Mouse (Mus musculus) forebrain, embryonic 12.5 days (tissue): ENCODE measurements at regions not wholly inside any gene's neighbourhood (a gene's known extent, or its start where the extent isn't known, plus 50 kb on each side); places are given as distances from the start of the nearest gene placed in this dataset.
A peak's percentile ranks its signal among the peaks of the same experiment; 100 is the strongest.

Experiments
- ATAC-seq: fragments of 200-750 bp; cut with Nextera tagmentation; 2 replicates; pipeline ENCODE4 v1.8.0; 2017; ENCODE audit warnings: moderate TSS enrichment; ENCODE audit not compliant: low FRiP score
- H3K27ac ChIP-seq: fragments of 300-500 bp; sonication (generic); 2 replicates; pipeline ENCODE4 v1.5.1; 2016; ENCODE audit warnings: mild to moderate bottlenecking
- H3K27me3 ChIP-seq: fragments of 300-500 bp; sonication (generic); 2 replicates; pipeline ENCODE4 v1.6.1; 2016; ENCODE audit warnings: mild to moderate bottlenecking
- H3K36me3 ChIP-seq: fragments of 300-500 bp; sonication (generic); replicated peaks from 2 replicates; pipeline ENCODE4 v1.6.1; 2016; ENCODE audit warnings: mild to moderate bottlenecking
- H3K4me1 ChIP-seq: fragments of 300-500 bp; sonication (generic); 2 replicates; pipeline ENCODE4 v1.6.1; 2016
- H3K4me2 ChIP-seq: fragments of 300-500 bp; sonication (generic); 2 replicates; pipeline ENCODE4 v1.6.1; 2016; ENCODE audit warnings: mild to moderate bottlenecking, moderate library complexity
- H3K4me3 ChIP-seq: fragments of 300-500 bp; sonication (generic); replicated peaks from 2 replicates; pipeline ENCODE4 v1.5.1; 2016; ENCODE audit warnings: mild to moderate bottlenecking
- H3K9ac ChIP-seq: fragments of 300-500 bp; sonication (generic); 2 replicates; pipeline ENCODE4 v1.6.1; 2016; ENCODE audit warnings: mild to moderate bottlenecking
- H3K9me3 ChIP-seq: fragments of 300-500 bp; sonication (generic); 2 replicates; pipeline ENCODE4 v1.6.1; 2016
- WGBS: fragments of 180-500 bp; shearing (Covaris S2); methylation state at CpG from one replicate; pipeline ENCODE4 v1.1.7; 2016; 5-methylcytosine and 5-hydroxymethylcytosine counted together

DNA sequence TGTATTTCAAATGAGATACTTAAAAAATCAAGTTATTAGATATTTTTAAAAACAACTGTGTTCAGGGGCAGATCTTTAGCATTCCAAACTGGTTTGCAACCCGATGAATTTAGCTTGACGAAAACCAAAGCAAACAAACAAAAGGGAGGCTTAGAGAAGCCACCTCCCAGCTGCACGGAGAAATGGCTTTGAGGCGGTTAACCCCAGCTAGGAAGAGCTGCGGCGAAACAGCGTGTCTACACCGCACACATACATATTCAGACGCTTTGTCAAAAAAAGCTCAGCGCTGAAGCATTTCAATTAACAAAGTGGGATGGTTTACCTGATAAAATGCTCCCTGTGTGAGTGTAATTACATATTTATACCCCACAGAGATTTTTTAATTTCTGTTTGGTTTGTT lies 123.0 kb upstream of the Ap5m1 start:
- no peak overlapping the region for H3K4me3 ChIP-seq
- 0 out of 2 replicates have a peak, but pooled peaks have one; percentile 46 for ATAC-seq
- no peaks in the 10 kb centered on the region for H3K9me3 ChIP-seq
- WGBS: 37% methylated on average over 10 of the region's 10 CpGs
- no peaks in the 10 kb centered on the region for H3K36me3 ChIP-seq
- no peak overlapping the region; the same call in 1 of the 2 replicates for H3K4me2 ChIP-seq
- no peak overlapping the region for H3K9ac ChIP-seq
- H3K27me3 ChIP-seq: peaks cover 6% of the 10 kb centered on the region; the same call in 1 of the 2 replicates
- H3K27ac ChIP-seq: no peak overlapping the region
- peaks cover 8% of the 10 kb centered on the region for H3K4me1 ChIP-seq

DNA sequence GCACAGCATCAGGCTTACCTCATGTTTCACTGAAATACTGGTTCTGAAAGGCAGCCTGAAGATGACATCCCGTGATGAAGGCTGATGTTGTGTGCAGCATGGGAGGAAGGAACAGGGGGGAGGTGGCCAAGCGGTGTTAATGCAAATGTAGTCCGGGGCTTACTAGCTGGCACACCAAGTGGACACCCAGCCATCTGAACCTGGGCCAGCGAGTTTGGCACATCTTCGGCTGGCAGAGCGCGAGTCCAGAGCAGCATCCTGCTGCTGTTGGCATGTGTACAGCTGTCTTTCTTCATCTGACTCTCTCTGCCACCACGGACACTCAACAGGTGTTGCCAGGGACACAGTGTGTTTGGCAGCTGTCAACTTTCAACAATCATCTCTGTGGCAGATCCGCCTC lies 135.0 kb upstream of the Ap5m1 start:
- H3K9me3 ChIP-seq: no peaks in the 10 kb centered on the region
- 87% methylated on average over 9 of the region's 9 CpGs for WGBS
- H3K36me3 ChIP-seq: no peaks in the 10 kb centered on the region
- H3K4me3 ChIP-seq: no peak overlapping the region
- H3K27me3 ChIP-seq: no peaks in the 10 kb centered on the region; the same call in 1 of the 2 replicates
- no peak overlapping the region for H3K27ac ChIP-seq
- no peak overlapping the region for H3K4me2 ChIP-seq
- ATAC-seq: no peak
- H3K4me1 ChIP-seq: peaks cover 4% of the 10 kb centered on the region; the same call in 1 of the 2 replicates
- H3K9ac ChIP-seq: no peak overlapping the region

DNA sequence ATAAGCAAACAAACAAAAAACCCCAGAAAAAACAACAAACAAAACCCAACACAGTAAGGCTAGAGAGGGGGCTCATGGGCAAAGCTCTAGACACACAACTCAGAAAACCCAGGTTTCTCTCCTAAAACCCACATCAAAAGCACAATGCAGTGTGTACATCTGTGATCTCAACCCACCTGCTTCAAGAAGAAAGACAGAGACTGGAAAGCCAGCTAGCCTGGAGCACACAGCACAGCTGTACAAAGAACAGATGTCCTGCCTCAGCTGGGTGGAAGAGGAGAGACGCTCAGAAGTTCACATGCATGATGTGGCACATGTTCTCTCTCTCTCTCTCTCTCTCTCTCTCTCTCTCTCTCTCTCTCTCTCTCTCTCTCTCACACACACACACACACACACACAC lies 140.0 kb upstream of the Ap5m1 start:
- no peak for ATAC-seq
- Histone ChIP-seq H3K9ac (no peak overlapping the region), H3K27ac (no peak overlapping the region), H3K4me1 (no peaks in the 10 kb centered on the region), H3K9me3 (no peaks in the 10 kb centered on the region), H3K4me2 (no peak overlapping the region), H3K27me3 (no peaks in the 10 kb centered on the region), H3K4me3 (no peak overlapping the region), H3K36me3 (no peaks in the 10 kb centered on the region)
- 83% methylated on average over 1 of the region's 1 CpGs for WGBS

DNA sequence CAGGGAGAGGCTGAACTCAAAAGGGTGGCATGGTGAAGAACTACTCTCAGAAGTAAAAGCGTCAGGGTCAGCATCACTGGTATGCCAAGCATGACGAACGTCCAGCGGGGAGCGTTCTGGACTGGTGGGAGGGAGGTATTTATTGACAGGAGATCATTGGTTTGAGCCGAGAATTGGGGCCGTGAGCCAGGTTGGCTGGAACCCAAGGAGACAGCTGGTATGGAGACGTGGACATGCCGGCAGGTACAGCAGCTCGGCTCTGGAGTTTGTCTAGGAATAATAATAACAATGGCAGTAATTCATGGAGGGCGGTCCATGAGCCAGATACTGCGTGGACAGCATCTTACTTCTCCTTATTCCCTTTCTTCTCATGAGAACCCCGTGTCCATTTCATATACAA lies 156.5 kb upstream of the Ap5m1 start:
- ATAC-seq: no peak
- Histone ChIP-seq H3K27me3 (peaks cover 6% of the 10 kb centered on the region; the same call in 1 of the 2 replicates), H3K9ac (no peak overlapping the region), H3K27ac (no peak overlapping the region), H3K4me3 (no peak overlapping the region), H3K9me3 (no peaks in the 10 kb centered on the region), H3K4me2 (no peak overlapping the region), H3K36me3 (no peaks in the 10 kb centered on the region), H3K4me1 (peaks cover 15% of the 10 kb centered on the region)
- 85% methylated on average over 13 of the region's 13 CpGs for WGBS

DNA sequence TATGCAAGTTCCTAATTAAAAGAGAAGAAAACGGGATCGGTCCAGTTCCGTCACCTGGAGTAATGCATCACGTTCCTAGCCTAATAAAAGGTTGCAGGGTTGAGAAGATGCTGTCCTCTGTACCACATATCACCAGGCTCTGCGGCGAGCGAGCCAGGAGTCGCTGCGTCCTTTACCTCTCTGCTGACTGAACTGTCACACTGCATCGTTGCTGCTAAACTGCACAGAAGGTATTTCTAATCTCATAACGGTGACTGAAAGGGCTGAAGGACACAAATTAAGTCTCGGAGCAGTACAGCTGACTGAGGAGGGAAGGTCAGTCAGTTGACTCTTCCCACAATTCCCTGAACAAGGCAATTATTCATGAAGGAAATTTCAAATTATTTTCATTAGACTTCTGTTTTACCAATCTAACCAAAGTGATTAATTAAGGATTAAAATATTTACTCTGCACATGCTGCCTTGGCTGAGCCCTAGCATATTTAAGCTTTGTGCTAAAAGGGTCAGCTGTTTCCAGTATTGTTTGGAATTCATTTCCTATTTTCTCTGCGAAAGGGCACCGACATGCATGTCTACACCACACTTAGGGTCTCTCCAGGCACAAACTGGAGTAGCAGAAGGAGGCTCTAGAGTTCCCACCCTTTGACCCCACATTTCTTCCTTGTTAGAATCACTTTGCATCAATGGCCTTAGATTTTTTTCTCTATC lies 157.8 kb upstream of the Ap5m1 start:
- no peak overlapping the region for H3K4me2 ChIP-seq
- no peak overlapping the region for H3K9ac ChIP-seq
- H3K9me3 ChIP-seq: no peaks in the 10 kb centered on the region
- no peak overlapping the region for H3K4me3 ChIP-seq
- H3K4me1 ChIP-seq: peaks cover 20% of the 10 kb centered on the region
- ATAC-seq: peak; percentile 58
- H3K27me3 ChIP-seq: peaks cover 6% of the 10 kb centered on the region; the same call in 1 of the 2 replicates
- no peaks in the 10 kb centered on the region for H3K36me3 ChIP-seq
- WGBS: 45% methylated on average over 14 of the region's 14 CpGs
- no peak overlapping the region for H3K27ac ChIP-seq

DNA sequence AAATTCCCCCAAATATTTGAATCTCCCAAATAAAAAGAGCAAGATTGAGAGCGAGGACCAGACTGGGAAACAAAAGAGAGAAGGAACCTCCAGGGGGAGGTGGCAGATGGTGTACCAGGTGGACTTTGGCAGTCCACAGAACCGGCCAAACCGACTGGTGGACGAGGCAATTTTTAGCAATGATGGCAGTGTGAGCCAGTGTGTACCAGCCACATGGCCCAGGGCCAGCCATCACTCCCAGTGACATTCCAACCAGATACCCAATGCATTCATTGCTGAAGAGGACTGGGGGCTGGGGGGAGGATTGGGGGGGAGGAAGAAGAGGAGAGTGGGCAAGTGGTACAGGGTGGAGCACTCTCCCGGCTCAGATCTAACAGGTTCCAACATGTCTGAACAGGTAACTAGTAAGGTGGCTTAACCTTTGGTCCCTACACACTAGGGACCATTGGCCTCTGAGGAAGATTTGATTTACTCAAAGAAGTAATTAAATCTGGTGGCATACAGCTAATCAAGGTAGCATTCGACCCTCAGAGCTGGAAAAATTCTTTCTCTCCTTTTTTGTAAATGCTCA lies 158.4 kb upstream of the Ap5m1 start:
- ATAC-seq: peak; percentile 55; the same call in 1 of the 2 replicates
- H3K4me1 ChIP-seq: peaks cover 20% of the 10 kb centered on the region
- H3K27ac ChIP-seq: no peak overlapping the region
- peaks cover 2% of the 10 kb centered on the region; the same call in 1 of the 2 replicates for H3K27me3 ChIP-seq
- H3K4me3 ChIP-seq: no peak overlapping the region
- no peak overlapping the region for H3K4me2 ChIP-seq
- H3K36me3 ChIP-seq: no peaks in the 10 kb centered on the region
- 70% methylated on average over 6 of the region's 6 CpGs for WGBS
- no peak overlapping the region for H3K9ac ChIP-seq
- no peaks in the 10 kb centered on the region for H3K9me3 ChIP-seq

DNA sequence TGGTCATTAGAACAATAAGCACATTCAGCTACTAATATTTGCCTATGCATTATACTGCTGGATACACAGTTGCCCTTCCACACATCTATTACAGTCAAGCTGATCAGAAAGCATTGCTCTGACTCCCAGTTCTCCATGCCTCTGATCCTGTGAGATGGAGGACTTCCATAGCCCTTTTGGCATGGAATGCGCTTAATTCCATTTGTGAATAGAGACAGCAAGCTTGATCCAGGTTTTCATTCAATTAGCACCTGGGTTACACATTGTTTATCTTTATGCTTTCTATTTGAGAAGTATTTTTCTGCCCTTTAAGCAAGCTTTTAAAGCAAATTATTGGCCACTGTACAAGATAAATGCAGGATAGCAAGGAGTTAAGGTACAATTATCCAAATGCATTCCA lies 158.9 kb upstream of the Ap5m1 start:
- 96% methylated on average over 1 of the region's 1 CpGs for WGBS
- no peak overlapping the region for H3K4me2 ChIP-seq
- no peaks in the 10 kb centered on the region for H3K36me3 ChIP-seq
- no peak overlapping the region for H3K4me3 ChIP-seq
- no peaks in the 10 kb centered on the region for H3K27me3 ChIP-seq
- no peak for ATAC-seq
- no peaks in the 10 kb centered on the region for H3K9me3 ChIP-seq
- no peak overlapping the region for H3K27ac ChIP-seq
- no peak overlapping the region for H3K9ac ChIP-seq
- H3K4me1 ChIP-seq: peaks cover 20% of the 10 kb centered on the region

DNA sequence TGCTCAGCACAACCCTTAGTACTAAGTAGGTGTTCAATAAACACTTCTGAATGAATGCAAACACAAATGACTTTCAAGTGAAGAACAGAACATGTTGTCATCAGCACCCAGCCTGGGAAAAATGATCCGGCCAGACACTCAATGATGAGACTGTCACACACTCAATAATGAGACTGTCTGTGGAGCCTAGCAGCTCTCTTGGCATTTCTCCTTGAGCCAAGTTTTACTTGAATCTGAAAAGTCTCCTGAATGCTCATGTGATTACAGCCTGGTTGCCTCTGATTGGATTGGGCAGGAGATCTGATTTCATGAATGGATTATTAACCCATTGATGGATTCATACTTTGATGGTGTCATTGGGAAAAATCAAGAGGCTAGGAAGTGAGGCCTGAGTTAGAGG lies 161.3 kb upstream of the Ap5m1 start:
- no peak overlapping the region for H3K27ac ChIP-seq
- peaks cover 20% of the 10 kb centered on the region for H3K4me1 ChIP-seq
- H3K9me3 ChIP-seq: no peaks in the 10 kb centered on the region
- 85% methylated on average over 1 of the region's 1 CpGs for WGBS
- H3K27me3 ChIP-seq: no peaks in the 10 kb centered on the region
- no peaks in the 10 kb centered on the region for H3K36me3 ChIP-seq
- no peak overlapping the region for H3K4me3 ChIP-seq
- no peak overlapping the region for H3K9ac ChIP-seq
- no peak for ATAC-seq
- no peak overlapping the region for H3K4me2 ChIP-seq

DNA sequence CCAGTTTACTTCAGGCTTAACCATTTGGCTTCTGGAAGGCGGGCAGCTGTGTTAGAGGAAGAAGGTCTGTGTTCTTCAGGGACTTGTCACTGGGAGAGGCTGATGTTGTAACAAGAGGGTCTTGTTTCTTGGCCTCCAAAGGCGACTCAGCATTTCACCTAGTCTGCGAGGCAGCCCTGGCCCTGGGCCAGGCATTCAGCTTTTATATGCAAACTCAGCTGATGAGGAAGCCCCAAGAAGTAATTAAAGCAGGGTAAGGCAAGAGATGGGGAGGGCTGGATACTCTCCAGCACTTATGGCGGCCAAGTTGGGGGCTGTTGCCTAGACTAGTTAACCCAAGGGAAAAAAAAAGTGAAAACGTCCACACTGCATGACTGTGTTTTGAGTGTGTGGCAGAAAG lies 162.4 kb upstream of the Ap5m1 start:
- Histone ChIP-seq H3K27ac (no peak overlapping the region), H3K4me2 (no peak overlapping the region), H3K9me3 (no peaks in the 10 kb centered on the region), H3K9ac (no peak overlapping the region), H3K4me3 (no peak overlapping the region), H3K27me3 (no peaks in the 10 kb centered on the region), H3K4me1 (peaks cover 16% of the 10 kb centered on the region), H3K36me3 (no peaks in the 10 kb centered on the region)
- ATAC-seq: peak; percentile 75; the same call in 1 of the 2 replicates
- 27% methylated on average over 5 of the region's 5 CpGs for WGBS

DNA sequence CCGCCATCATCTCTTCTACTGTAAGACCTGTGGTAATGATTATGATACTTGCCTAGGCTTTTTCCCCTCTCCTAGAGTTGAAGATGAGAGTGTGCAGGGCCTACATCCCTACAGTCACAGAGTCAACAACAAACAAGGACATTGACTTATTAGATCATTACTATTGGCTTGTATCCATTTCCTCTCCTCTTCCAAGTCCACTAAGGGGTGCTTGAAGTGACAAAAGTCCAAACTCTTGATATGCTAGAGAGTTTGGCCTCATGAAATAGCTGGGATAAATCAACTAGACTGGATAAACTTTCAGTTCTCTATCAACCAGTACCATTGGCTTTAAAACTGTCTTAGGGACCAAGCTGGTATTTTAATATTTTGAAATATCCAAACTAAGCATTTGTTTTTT lies 165.7 kb upstream of the Ap5m1 start:
- no peak overlapping the region for H3K4me3 ChIP-seq
- peaks cover 5% of the 10 kb centered on the region for H3K4me1 ChIP-seq
- no peak overlapping the region for H3K4me2 ChIP-seq
- H3K27ac ChIP-seq: no peak overlapping the region
- WGBS: 100% methylated on average over 1 of the region's 1 CpGs
- no peaks in the 10 kb centered on the region for H3K36me3 ChIP-seq
- no peak overlapping the region for H3K9ac ChIP-seq
- H3K9me3 ChIP-seq: peaks cover 5% of the 10 kb centered on the region
- peaks cover 11% of the 10 kb centered on the region for H3K27me3 ChIP-seq
- no peak for ATAC-seq

DNA sequence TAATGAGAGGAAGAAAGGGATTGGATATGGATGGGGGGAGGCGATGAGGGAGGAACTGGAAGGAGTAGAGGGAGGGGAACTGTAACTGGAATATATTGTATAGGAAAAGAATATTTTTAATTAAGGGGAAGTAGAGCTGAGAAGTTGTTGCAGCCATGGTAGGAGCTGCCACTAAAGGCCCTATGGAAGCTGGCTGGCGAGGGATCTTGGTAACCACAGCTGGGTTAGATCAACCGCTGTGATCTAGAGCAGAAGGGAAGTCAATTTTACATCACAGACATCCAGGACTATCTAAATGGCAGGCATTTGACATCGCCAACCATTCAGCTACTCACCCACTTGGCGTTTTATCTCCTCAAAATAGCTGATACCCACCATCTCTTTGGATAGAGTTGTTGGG lies 168.8 kb upstream of the Ap5m1 start:
- ATAC-seq: no peak
- Histone ChIP-seq H3K4me2 (no peak overlapping the region), H3K4me3 (no peak overlapping the region), H3K27ac (no peak overlapping the region), H3K9ac (no peak overlapping the region), H3K9me3 (peaks cover 5% of the 10 kb centered on the region), H3K36me3 (no peaks in the 10 kb centered on the region), H3K27me3 (peaks cover 30% of the 10 kb centered on the region), H3K4me1 (peaks cover 5% of the 10 kb centered on the region)
- 92% methylated on average over 5 of the region's 5 CpGs for WGBS

DNA sequence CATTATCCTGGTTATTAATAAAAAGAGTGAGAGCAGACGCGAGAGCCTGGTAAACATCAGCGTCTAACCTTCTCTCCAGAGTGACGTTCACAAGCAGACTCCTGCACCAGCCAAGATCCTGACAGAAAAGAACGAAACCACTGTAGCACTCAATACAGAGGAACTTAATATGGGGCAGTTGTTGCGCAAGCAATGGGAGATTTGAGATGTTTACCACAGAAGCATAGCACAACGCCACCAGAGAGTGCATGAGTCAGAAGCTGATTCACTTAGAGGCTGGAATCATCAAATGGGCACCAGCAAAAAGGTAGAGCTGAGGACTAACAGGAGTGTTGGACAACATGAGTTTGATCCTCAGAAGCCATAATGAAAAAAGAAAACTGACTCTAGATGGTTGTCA lies 169.7 kb upstream of the Ap5m1 start:
- H3K27ac ChIP-seq: no peak overlapping the region
- H3K9me3 ChIP-seq: peaks cover 5% of the 10 kb centered on the region
- ATAC-seq: no peak
- H3K4me3 ChIP-seq: no peak overlapping the region
- H3K4me1 ChIP-seq: peaks cover 11% of the 10 kb centered on the region
- WGBS: 88% methylated on average over 7 of the region's 7 CpGs
- no peak overlapping the region for H3K9ac ChIP-seq
- no peak overlapping the region for H3K4me2 ChIP-seq
- peaks cover 33% of the 10 kb centered on the region for H3K27me3 ChIP-seq
- H3K36me3 ChIP-seq: no peaks in the 10 kb centered on the region

DNA sequence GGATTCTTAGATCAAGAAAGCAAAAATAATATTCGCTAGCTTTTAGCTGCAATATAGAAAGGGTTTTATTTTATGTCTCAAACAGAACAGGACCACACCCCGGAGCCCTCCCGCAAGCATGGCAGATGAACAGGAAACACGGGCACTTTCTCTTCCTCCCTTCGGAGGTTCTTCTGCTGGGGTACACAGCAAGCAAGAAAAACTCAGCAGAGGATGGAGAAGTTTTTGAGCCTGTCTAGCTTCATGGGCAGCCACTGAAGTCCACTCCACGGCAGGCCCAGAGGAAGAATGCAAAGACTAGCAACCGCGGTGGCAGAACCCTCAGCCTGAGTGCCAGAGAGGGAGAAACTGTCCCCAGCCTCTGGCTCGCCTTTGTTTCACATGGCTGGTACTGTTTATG lies 174.7 kb upstream of the Ap5m1 start:
- H3K27ac ChIP-seq: no peak overlapping the region
- H3K4me3 ChIP-seq: no peak overlapping the region
- no peaks in the 10 kb centered on the region for H3K36me3 ChIP-seq
- H3K9ac ChIP-seq: no peak overlapping the region
- WGBS: 74% methylated on average over 9 of the region's 9 CpGs
- H3K4me2 ChIP-seq: no peak overlapping the region
- H3K9me3 ChIP-seq: no peaks in the 10 kb centered on the region
- H3K4me1 ChIP-seq: peaks cover 24% of the 10 kb centered on the region
- H3K27me3 ChIP-seq: peaks cover 62% of the 10 kb centered on the region
- no peak for ATAC-seq
